Mouse (Mus musculus): ENCODE measurements around the gene 9130230L23Rik. TPM values are rescaled to one million over a fixed set of nuclear protein-coding genes. Genes with fewer than 3 reads are reported as not detected.

The 9130230L23Rik gene
- polyA plus RNA-seq, 1 experiment: not detected

DNA sequence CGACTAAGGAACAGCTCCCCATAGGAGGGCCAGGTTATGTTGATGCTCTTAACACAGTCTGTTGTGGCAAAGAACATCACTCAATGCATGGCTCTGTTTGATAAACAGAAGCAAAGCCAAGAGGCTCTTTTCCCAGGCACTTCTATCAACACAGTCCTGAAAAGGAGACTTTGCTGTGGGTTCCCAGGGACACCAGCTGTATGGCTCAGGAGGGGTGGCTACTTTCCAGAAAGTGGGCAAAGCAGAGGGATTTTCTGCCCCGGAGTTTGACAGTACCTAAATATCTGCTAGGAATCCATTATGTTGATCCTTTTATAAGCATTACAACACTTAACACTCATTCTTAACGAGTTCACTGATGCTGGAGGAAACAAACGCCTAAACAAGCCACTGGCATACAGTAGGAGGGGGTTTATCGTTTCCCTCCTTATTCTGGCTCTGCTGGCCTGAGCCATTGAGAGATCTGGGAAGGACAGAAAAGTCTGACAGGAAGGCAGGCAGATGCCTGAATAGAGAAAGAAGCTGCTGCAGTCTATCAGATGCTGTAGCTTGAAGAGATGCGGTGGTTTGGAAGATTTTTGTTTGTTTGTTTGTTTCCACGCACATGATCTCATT lies 32.5 kb upstream of the 9130230L23Rik start:
- H3K4me3 ChIP-seq (ENCODE audit: insufficient read depth, low read length): no peak overlapping the region
- TF ChIP-seq POLR2A (IDR thresholded peaks at IDR 0.05; ENCODE audit: low read depth, low read length) (no peak), CTCF (IDR thresholded peaks at IDR 0.05; ENCODE audit: borderline replicate concordance, insufficient read depth, low read length) (no peak)
- H3K27ac ChIP-seq (ENCODE audit: insufficient read depth, low read length): no peak overlapping the region

DNA sequence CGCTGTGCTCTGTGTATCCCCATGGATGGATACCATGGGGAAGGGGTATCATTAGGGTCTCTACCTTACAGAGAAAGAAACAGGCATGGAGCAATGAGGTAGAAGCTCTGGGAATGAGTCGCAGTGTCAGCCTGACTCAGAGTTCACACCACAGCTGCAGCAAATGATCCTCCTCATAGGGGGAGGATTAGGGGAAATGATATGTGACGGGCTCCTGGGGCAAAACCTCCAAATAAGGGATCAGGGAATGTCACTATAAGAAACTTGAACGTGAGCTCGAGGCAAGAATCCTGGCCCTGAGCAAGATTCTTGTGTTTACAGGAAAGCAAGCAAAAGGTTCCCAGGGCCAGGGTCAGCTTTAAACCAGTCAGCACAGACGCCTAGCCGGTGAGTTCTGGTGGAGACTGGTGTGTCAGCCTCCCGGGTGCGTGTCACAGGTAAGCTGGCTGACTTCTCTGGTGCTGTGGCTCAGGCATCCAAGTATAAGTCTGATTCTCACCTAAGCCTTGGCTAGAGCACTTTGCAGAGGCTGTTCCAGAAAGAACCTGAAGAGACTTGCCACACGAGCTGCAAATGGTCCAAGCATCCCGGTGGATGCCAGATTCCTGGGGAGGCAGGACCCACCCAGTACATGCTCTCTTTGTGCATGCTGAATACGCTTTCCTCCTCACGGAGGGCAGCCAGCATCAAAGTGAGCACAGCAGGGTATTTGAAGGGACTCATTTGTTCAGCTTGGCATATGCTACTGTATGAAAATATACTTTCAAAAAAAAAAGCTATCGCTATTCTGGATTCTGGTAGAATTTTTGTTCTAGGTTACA lies 30.5 kb upstream of the 9130230L23Rik start:
- peaks cover 4% of the 10 kb centered on the region for H3K4me1 ChIP-seq (ENCODE audit: control insufficient read depth, insufficient read depth, low read length)
- no peak overlapping the region for H3K27ac ChIP-seq (ENCODE audit: insufficient read depth, low read length)
- H3K4me3 ChIP-seq (ENCODE audit: insufficient read depth, low read length): no peak overlapping the region
- TF ChIP-seq CTCF (IDR thresholded peaks at IDR 0.05; ENCODE audit: borderline replicate concordance, insufficient read depth, low read length) (no peak), POLR2A (IDR thresholded peaks at IDR 0.05; ENCODE audit: low read depth, low read length) (no peak)

More for the DNA sequence above, 32.5 kb upstream of the 9130230L23Rik start:
- peaks cover 4% of the 10 kb centered on the region for H3K4me1 ChIP-seq (ENCODE audit: control insufficient read depth, insufficient read depth, low read length)

- TF ChIP-seq CTCF (IDR thresholded peaks at IDR 0.05; ENCODE audit: borderline replicate concordance, insufficient read depth, low read length): no peak
- TF ChIP-seq POLR2A (IDR thresholded peaks at IDR 0.05; ENCODE audit: low read depth, low read length): no peak
- H3K4me3 ChIP-seq (ENCODE audit: insufficient read depth, low read length): no peak overlapping the region
- no peak overlapping the region for H3K27ac ChIP-seq (ENCODE audit: insufficient read depth, low read length)
- H3K4me1 ChIP-seq (ENCODE audit: control insufficient read depth, insufficient read depth, low read length): peaks cover 4% of the 10 kb centered on the region
Measured at GRCm38 (mm10) chr5:66032826-66033225, 28.7 kb upstream of the 9130230L23Rik start.

DNA sequence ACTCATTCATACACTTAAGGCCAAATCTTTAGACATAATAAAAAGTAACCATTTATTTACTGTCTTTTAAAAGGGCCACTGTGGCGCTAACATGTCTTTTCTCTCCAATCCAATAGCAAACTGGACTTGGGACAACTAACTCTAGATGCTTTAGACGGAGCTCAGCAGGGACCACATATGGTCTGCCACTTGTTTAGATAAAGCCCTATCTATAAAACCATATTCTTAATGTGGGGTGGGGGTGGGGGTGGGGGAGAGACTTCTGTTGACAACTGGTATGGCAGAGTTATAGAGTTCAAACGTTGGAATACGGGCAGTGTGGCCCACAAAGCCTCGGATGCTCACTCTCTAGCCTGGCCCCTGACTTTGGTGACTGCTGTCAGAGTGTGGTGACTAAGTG lies 27.6 kb upstream of the 9130230L23Rik start:
- Histone ChIP-seq H3K27ac (ENCODE audit: insufficient read depth, low read length) (no peak overlapping the region), H3K4me1 (ENCODE audit: control insufficient read depth, insufficient read depth, low read length) (peaks cover 4% of the 10 kb centered on the region), H3K4me3 (ENCODE audit: insufficient read depth, low read length) (no peak overlapping the region)
- TF ChIP-seq CTCF (IDR thresholded peaks at IDR 0.05; ENCODE audit: borderline replicate concordance, insufficient read depth, low read length): no peak
- no peak for TF ChIP-seq POLR2A (IDR thresholded peaks at IDR 0.05; ENCODE audit: low read depth, low read length)

- Histone ChIP-seq H3K4me1 (ENCODE audit: control insufficient read depth, insufficient read depth, low read length) (no peaks in the 10 kb centered on the region), H3K4me3 (ENCODE audit: insufficient read depth, low read length) (no peak overlapping the region), H3K27ac (ENCODE audit: insufficient read depth, low read length) (no peak overlapping the region)
- TF ChIP-seq POLR2A (IDR thresholded peaks at IDR 0.05; ENCODE audit: low read depth, low read length) (no peak), CTCF (IDR thresholded peaks at IDR 0.05; ENCODE audit: borderline replicate concordance, insufficient read depth, low read length) (no peak)
Measured at GRCm38 (mm10) chr5:66028232-66028631, 24.1 kb upstream of the 9130230L23Rik start.

- Histone ChIP-seq H3K27ac (ENCODE audit: insufficient read depth, low read length) (no peak overlapping the region), H3K4me3 (ENCODE audit: insufficient read depth, low read length) (no peak overlapping the region), H3K4me1 (ENCODE audit: control insufficient read depth, insufficient read depth, low read length) (no peaks in the 10 kb centered on the region)
- no peak for TF ChIP-seq POLR2A (IDR thresholded peaks at IDR 0.05; ENCODE audit: low read depth, low read length)
- no peak for TF ChIP-seq CTCF (IDR thresholded peaks at IDR 0.05; ENCODE audit: borderline replicate concordance, insufficient read depth, low read length)
Measured at GRCm38 (mm10) chr5:66027206-66027605, 23.1 kb upstream of the 9130230L23Rik start.

- Histone ChIP-seq H3K27ac (ENCODE audit: insufficient read depth, low read length) (no peak overlapping the region), H3K4me1 (ENCODE audit: control insufficient read depth, insufficient read depth, low read length) (no peaks in the 10 kb centered on the region), H3K4me3 (ENCODE audit: insufficient read depth, low read length) (no peak overlapping the region)
- TF ChIP-seq POLR2A (IDR thresholded peaks at IDR 0.05; ENCODE audit: low read depth, low read length): no peak
- no peak for TF ChIP-seq CTCF (IDR thresholded peaks at IDR 0.05; ENCODE audit: borderline replicate concordance, insufficient read depth, low read length)
Measured at GRCm38 (mm10) chr5:66026796-66027195, 22.7 kb upstream of the 9130230L23Rik start.

DNA sequence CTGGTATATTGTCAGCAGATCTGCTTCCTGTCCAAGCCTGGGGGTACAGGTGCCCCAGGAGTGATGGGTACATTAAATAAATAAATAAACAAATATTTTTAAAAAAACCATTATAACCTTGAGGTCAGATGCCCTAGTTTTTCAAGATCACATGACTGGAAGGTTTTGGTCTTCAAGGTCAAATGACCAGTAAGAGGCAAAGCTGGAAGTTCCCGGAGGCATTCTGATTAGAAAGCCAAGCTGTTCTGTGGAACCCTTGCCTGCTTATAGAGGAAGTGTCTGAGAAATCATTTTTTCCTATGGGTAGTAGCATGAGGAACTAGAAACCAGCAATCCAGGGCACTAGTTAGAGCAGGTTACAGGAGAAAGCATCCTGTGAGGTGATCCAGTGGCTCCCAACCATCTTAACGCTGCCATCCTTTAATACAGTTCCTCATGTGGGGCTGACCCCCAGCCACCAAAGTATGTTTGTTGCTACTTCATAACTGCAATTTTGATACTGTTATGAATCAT lies 11.4 kb upstream of the 9130230L23Rik start:
- no peaks in the 10 kb centered on the region for H3K4me1 ChIP-seq (ENCODE audit: control insufficient read depth, insufficient read depth, low read length)
- TF ChIP-seq POLR2A (IDR thresholded peaks at IDR 0.05; ENCODE audit: low read depth, low read length) (no peak), CTCF (IDR thresholded peaks at IDR 0.05; ENCODE audit: borderline replicate concordance, insufficient read depth, low read length) (no peak)
- no peak overlapping the region for H3K27ac ChIP-seq (ENCODE audit: insufficient read depth, low read length)
- no peak overlapping the region for H3K4me3 ChIP-seq (ENCODE audit: insufficient read depth, low read length)

GRCm38 (mm10) chr5:66014437-66014836 lies 10.4 kb upstream of the 9130230L23Rik start:
- Histone ChIP-seq H3K27ac (ENCODE audit: insufficient read depth, low read length) (no peak overlapping the region), H3K4me1 (ENCODE audit: control insufficient read depth, insufficient read depth, low read length) (no peaks in the 10 kb centered on the region), H3K4me3 (ENCODE audit: insufficient read depth, low read length) (no peak overlapping the region)
- TF ChIP-seq POLR2A (IDR thresholded peaks at IDR 0.05; ENCODE audit: low read depth, low read length): no peak
- TF ChIP-seq CTCF (IDR thresholded peaks at IDR 0.05; ENCODE audit: borderline replicate concordance, insufficient read depth, low read length): no peak

GRCm38 (mm10) chr5:66013999-66014398 lies 9.9 kb upstream of the 9130230L23Rik start:
- Histone ChIP-seq H3K4me1 (ENCODE audit: control insufficient read depth, insufficient read depth, low read length) (no peaks in the 10 kb centered on the region), H3K4me3 (ENCODE audit: insufficient read depth, low read length) (no peak overlapping the region)
- TF ChIP-seq CTCF (IDR thresholded peaks at IDR 0.05; ENCODE audit: borderline replicate concordance, insufficient read depth, low read length): no peak
- TF ChIP-seq POLR2A (IDR thresholded peaks at IDR 0.05; ENCODE audit: low read depth, low read length): no peak

More at GRCm38 (mm10) chr5:66013999-66014398, 9.9 kb upstream of the 9130230L23Rik start:
- no peak overlapping the region for H3K27ac ChIP-seq (ENCODE audit: insufficient read depth, low read length)

Data from embryonic fibroblast, embryonic 13.5 days (primary cell).